Mouse (Mus musculus) limb, embryonic 14.5 days (tissue): ENCODE measurements around the gene Pepd. TPM values are rescaled to one million over a fixed set of nuclear protein-coding genes. Genes with fewer than 3 reads are reported as not detected.

Source experiments
- ATAC-seq: fragments of 200-750 bp; cut with Nextera tagmentation; 2 replicates; pipeline ENCODE4 v1.8.0; 2017; ENCODE audit warnings: low read depth, moderate number of reproducible peaks, moderate TSS enrichment; ENCODE audit not compliant: low FRiP score
- DNase-seq: peaks from one replicate; pipeline ENCODE4 v3.0.0-alpha.2; 2015; ENCODE audit warnings: low spot score
- H3K27ac ChIP-seq: fragments of 300-500 bp; sonication (generic); replicated peaks from 2 replicates; pipeline ENCODE4 v1.5.1; 2014; ENCODE audit warnings: low read depth, mild to moderate bottlenecking, low read length, moderate library complexity, mixed read lengths
- H3K27me3 ChIP-seq: fragments of 300-500 bp; sonication (generic); 2 replicates; pipeline ENCODE4 v1.6.1; 2014; ENCODE audit warnings: low read length, mixed read lengths; ENCODE audit not compliant: control insufficient read depth, insufficient read depth
- H3K36me3 ChIP-seq: fragments of 300-500 bp; sonication (generic); 2 replicates; pipeline ENCODE4 v1.6.1; 2014; ENCODE audit warnings: mild to moderate bottlenecking, low read length, moderate library complexity, mixed read lengths; ENCODE audit not compliant: control insufficient read depth, insufficient read depth
- H3K4me1 ChIP-seq: fragments of 300-500 bp; sonication (generic); 2 replicates; pipeline ENCODE4 v1.6.1; 2014; ENCODE audit warnings: antibody characterized with exemption, low read length, mixed read lengths; ENCODE audit not compliant: control insufficient read depth, insufficient read depth
- H3K4me2 ChIP-seq: fragments of 300-500 bp; sonication (generic); replicated peaks from 2 replicates; pipeline ENCODE4 v1.6.1; 2014; ENCODE audit warnings: low read depth, mild to moderate bottlenecking, low read length, moderate library complexity; ENCODE audit not compliant: severe bottlenecking
- H3K4me3 ChIP-seq: fragments of 300-500 bp; sonication (generic); replicated peaks from 2 replicates; pipeline ENCODE4 v1.5.1; 2014; ENCODE audit warnings: low read length
- H3K9ac ChIP-seq: fragments of 300-500 bp; sonication (generic); 2 replicates; pipeline ENCODE4 v1.6.1; 2014; ENCODE audit warnings: mild to moderate bottlenecking, low read depth, low read length, moderate library complexity; ENCODE audit not compliant: severe bottlenecking
- H3K9me3 ChIP-seq: fragments of 300-500 bp; sonication (generic); 2 replicates; pipeline ENCODE4 v1.6.1; 2016; ENCODE audit warnings: low read length; ENCODE audit not compliant: control insufficient read depth
- POLR2A ChIP-seq: fragments of 200-500 bp; IDR thresholded peaks from 2 replicates; pipeline ENCODE4 v1.8.0; 2012; ENCODE audit warnings: inconsistent platforms, mild to moderate bottlenecking, moderate library complexity, borderline replicate concordance; ENCODE audit not compliant: insufficient read depth, insufficient read length; ENCODE audit errors: extremely low read depth
- WGBS: fragments of 180-500 bp; shearing (Covaris S2); extraction: QIAGEN DNeasy Blood & Tissue Kit; methylation state at CpG from one replicate; pipeline ENCODE4 v1.1.7; 2014; 5-methylcytosine and 5-hydroxymethylcytosine counted together
- polyA plus RNA-seq, 2 experiments: library from polyadenylated mRNA; depleted of rRNA in 1 of 2; stranded (reverse) in 1 of 2; unstranded in 1 of 2; fragments of >200 nt; fragmentation: Nextera tagmentation in 1 of 2; extraction: Ambion mirVana in 1 of 2; gene quantifications; 2 replicates each; pipeline versions ENCODE4 v1.2.1 to v1.2.3; 2012 to 2014

The Pepd gene
- 51.4 and 56.9 TPM in 2 replicates for polyA plus RNA-seq (2012; rRNA removed)
- 72.4 and 78.4 TPM in 2 replicates for polyA plus RNA-seq (2014; fragmentation: Nextera tagmentation; extraction: Ambion mirVana)

DNA sequence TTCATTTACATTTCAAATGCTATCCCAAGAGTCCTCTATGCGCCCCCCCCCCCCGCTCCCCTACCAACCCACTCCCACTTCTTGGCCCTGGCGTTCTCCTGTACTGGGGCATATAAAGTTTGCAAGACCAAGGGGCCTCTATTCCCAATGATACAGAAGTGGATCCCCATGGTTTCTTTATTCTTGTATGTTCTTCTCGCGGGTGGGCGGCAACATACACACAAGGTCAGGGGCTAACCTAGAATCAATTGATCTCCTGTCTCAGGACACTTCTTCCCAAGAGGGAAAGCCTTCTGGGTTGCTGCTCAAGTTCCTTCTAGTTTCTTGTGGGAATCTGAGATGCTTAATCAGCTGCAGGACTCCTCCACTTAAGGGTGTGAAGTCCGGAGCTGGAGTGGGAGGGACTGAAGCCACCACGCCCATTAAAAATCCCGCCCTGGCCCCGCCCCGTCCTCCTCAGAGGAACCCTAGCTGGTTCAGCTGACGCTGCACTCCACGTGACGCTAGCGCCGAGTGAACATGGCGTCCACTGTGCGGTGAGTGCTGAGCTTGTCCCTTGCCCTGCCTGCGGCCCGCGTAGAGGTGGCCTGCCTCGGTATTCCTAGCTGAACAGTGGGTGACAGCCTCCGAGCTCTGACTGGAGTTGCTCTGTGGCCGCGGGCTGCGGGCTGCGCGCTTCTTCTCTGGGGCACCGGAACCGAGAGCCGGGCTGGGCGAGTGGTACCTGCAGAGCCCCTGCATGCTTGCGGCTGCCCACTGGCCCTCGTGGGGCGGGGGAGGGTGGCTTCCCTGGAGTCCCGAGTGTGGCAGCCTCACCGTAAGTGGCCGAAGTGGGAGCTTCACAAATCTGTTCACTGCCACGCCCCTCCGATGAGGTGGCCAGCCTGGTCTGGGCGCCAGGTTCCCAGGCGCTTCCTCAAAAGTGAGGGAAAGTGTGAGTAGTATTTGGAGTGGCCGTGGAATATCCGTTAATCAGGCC lies at the start of gene Pepd:
Pepd (plus strand) TSS at position 461 of the 979 bp plus-strand sequence.
- peak within 1 kb of the TSS; percentile 79 for H3K9ac ChIP-seq
- peak within 1 kb of the TSS; percentile 89 for H3K4me3 ChIP-seq
- no peaks in the 10 kb centered on the region for H3K36me3 ChIP-seq
- DNase-seq (peak; percentile 96), ATAC-seq (peak; percentile 99)
- H3K27me3 ChIP-seq: no peaks in the 10 kb centered on the region
- no peaks in the 10 kb centered on the region for H3K9me3 ChIP-seq
- peak within 1 kb of the TSS; percentile 94 for H3K4me2 ChIP-seq
- no peak within 1 kb of the TSS for H3K27ac ChIP-seq
- 7% methylated on average over 44 of the region's 44 CpGs for WGBS
- H3K4me1 ChIP-seq: peaks cover 5% of the 10 kb centered on the region
- TF ChIP-seq POLR2A: peak; percentile 71; the same call in 1 of the 2 replicates

DNA sequence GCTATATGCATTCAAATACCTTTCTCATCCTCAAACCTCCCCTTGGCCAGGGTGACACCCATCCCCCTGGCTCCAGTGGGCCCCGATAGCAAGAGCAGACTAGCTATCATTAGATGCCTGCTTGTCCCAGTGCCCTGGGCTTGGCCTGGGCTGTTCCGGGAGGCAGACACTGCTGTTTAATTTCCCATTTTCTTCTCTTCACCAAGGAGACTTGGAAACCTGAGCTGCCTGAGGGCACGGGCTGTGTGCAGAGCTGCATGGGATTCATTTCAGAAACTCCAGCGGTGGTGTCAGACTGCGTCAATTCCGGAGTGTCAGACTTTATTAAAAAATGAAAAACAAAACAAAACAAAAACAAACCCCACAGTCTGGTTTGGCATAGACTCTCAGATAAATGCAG lies 44.9 kb upstream of the Pepd start:
- WGBS: 33% methylated on average over 6 of the region's 6 CpGs
- Histone ChIP-seq H3K4me2 (no peak overlapping the region), H3K9ac (no peak overlapping the region), H3K4me3 (no peak overlapping the region), H3K27me3 (no peaks in the 10 kb centered on the region), H3K36me3 (no peaks in the 10 kb centered on the region), H3K27ac (no peak overlapping the region), H3K4me1 (0 out of 2 replicates have a peak, but pooled peaks cover 2% of the 10 kb centered on the region), H3K9me3 (no peaks in the 10 kb centered on the region)
- ATAC-seq (no peak), DNase-seq (no peak)
- TF ChIP-seq POLR2A: no peak

GRCm38 (mm10) chr7:34869693-34870092 lies 42.5 kb upstream of the Pepd start:
- no peak for TF ChIP-seq POLR2A
- no peaks in the 10 kb centered on the region for H3K36me3 ChIP-seq
- ATAC-seq (no peak), DNase-seq (no peak)
- no peak overlapping the region for H3K9ac ChIP-seq
- no peaks in the 10 kb centered on the region for H3K27me3 ChIP-seq
- WGBS: 78% methylated on average over 13 of the region's 13 CpGs
- no peaks in the 10 kb centered on the region for H3K9me3 ChIP-seq
- no peak overlapping the region for H3K27ac ChIP-seq
- no peak overlapping the region for H3K4me2 ChIP-seq
- no peak overlapping the region for H3K4me3 ChIP-seq
- H3K4me1 ChIP-seq: 0 out of 2 replicates have a peak, but pooled peaks cover 2% of the 10 kb centered on the region

GRCm38 (mm10) chr7:34876787-34877186 lies 35.4 kb upstream of the Pepd start:
- no peak overlapping the region for H3K4me3 ChIP-seq
- WGBS: 64% methylated on average over 7 of the region's 7 CpGs
- no peak for TF ChIP-seq POLR2A
- no peaks in the 10 kb centered on the region for H3K36me3 ChIP-seq
- no peaks in the 10 kb centered on the region for H3K4me1 ChIP-seq
- DNase-seq (no peak), ATAC-seq (no peak)
- no peak overlapping the region for H3K27ac ChIP-seq
- no peak overlapping the region for H3K9ac ChIP-seq
- H3K9me3 ChIP-seq: no peaks in the 10 kb centered on the region
- H3K4me2 ChIP-seq: no peak overlapping the region
- H3K27me3 ChIP-seq: no peaks in the 10 kb centered on the region

GRCm38 (mm10) chr7:34877820-34878219 lies 34.4 kb upstream of the Pepd start:
- Histone ChIP-seq H3K4me2 (no peak overlapping the region), H3K4me3 (no peak overlapping the region), H3K27me3 (no peaks in the 10 kb centered on the region), H3K9ac (no peak overlapping the region), H3K9me3 (no peaks in the 10 kb centered on the region), H3K27ac (no peak overlapping the region), H3K4me1 (no peaks in the 10 kb centered on the region), H3K36me3 (no peaks in the 10 kb centered on the region)
- no peak for DNase-seq
- 58% methylated on average over 7 of the region's 7 CpGs for WGBS
- ATAC-seq: no peak
- no peak for TF ChIP-seq POLR2A
